ENCODE assay signal across 21 mouse cellular contexts in the genomic region with DNA sequence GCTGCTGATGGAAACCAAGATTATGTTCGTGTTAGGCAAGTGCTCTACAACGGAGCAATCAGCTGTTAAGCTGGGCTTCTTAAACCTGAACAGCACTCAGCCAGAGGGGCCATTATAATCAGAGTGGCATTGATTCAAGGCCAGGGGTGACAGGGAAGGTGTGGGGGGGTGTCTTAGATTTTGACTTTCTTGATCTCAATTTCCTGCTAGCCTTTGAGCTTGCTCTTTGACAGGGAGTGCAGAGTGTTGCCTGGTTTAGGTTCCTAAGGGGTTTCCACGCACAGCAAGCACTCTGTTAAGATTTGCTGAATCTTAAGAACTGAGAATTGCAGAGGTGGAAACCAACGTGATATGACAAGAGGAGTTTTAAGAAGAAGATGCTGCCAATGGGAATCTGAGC. TPM values are rescaled to one million over a fixed set of nuclear protein-coding genes. Genes with fewer than 3 reads are reported as not detected.
DNase-seq lines count a peak whose midpoint lies in the region.
"Had no signal": no experiment of that assay in that cellular context is flagged by ENCODE, and none has a peak within 500 bp of the region (broad histone marks: within the 10 kb centered on the region; RNA-seq: fewer than 3 reads in every experiment).

No protein-coding gene starts in this region.

- DNase-seq in thymus, postnatal 0 days (ENCODE audit: low spot score): peak; percentile 8
- DNase-seq in thymus, postnatal 10 days (ENCODE audit: low spot score in 2 of 2): no peak
- peak; percentile 48 for DNase-seq in CD4-positive, CD25-positive, alpha-beta regulatory T cell, adult 2 months (ENCODE audit: low read depth, low spot score)
- peak; percentile 54 for DNase-seq in T-cell, adult 2 months (ENCODE audit: low spot score)
- no peak for DNase-seq in adrenal gland, postnatal 25 days
- no peak for DNase-seq in retina, embryonic 14.5 days (ENCODE audit: low spot score)
- DNase-seq: adrenal gland, adult 2 months; adrenal gland, postnatal 36 days; cerebellum, adult 11-12 months; cerebellum, adult 9-10 months; cerebellum, postnatal 36 days; gastrocnemius, adult 2 months; gastrocnemius, postnatal 25 days had no signal

- no peaks in the 10 kb centered on the region for H3K36me3 ChIP-seq in macrophage (ENCODE audit: inconsistent target)
- H3K36me3 ChIP-seq: embryonic facial prominence, embryonic 13.5 days; forebrain, embryonic 12.5 days; heart, embryonic 12.5 days; hindbrain, embryonic 10.5 days had no signal

- H3K4me3 ChIP-seq in macrophage (ENCODE audit: inconsistent target): no peak overlapping the region
- H3K4me3 ChIP-seq: embryonic facial prominence, embryonic 13.5 days; forebrain, embryonic 12.5 days; gastrocnemius, adult 2 months; heart, embryonic 12.5 days; hindbrain, embryonic 10.5 days had no signal

- 70% methylated on average over 4 of the region's 4 CpGs for WGBS in macrophage (ENCODE audit: missing documents)

- H3K79me2 ChIP-seq in macrophage (ENCODE audit: inconsistent target): no peaks in the 10 kb centered on the region

- H3K27ac ChIP-seq in macrophage: 0 out of 2 replicates have a peak overlapping the region, but pooled peaks have one; percentile 62
- H3K27ac ChIP-seq: embryonic facial prominence, embryonic 13.5 days; forebrain, embryonic 12.5 days; gastrocnemius, adult 2 months; hindbrain, embryonic 10.5 days; hindbrain, embryonic 14.5 days had no signal

RNA-seq across cellular contexts. Expression of gene Il18r1, which starts 11.4 kb away (rescaled TPM):
- 2.2 and 3.9 TPM in 2 replicates for polyA plus RNA-seq in thymus, postnatal 0 days (2015; fragmentation: Nextera tagmentation; extraction: Ambion mirVana)
- not detected for total RNA-seq in macrophage (2018; cell fraction: chromatin; rRNA removed)
- under 1 TPM in 6 of 26 experiments, not detected in 20; 0.03 to 0.15 (median 0.05) TPM for total RNA-seq in macrophage (2018; cell fraction: cytosol; rRNA removed)
- total RNA-seq in macrophage (2018; cell fraction: nucleus; rRNA removed): under 1 TPM in 2 of 26 experiments, not detected in 24; 0.15 to 0.26 TPM
- polyA plus RNA-seq in macrophage (2018): 0.04 to 0.10 TPM in 2 of 3 replicates, not detected in the other
- not detected in 2 replicates for total RNA-seq in adrenal gland, postnatal 25 days (2021)
- total RNA-seq: gastrocnemius, postnatal 25 days had no signal
- polyA plus RNA-seq: embryonic facial prominence, embryonic 13.5 days; forebrain, embryonic 12.5 days; forebrain, embryonic 16.5 days; heart, embryonic 12.5 days; hindbrain, embryonic 10.5 days; hindbrain, embryonic 14.5 days; Patski had no signal

RNA-seq across cellular contexts. Expression of gene Il18rap, which starts 38.4 kb away (rescaled TPM):
- polyA plus RNA-seq in thymus, postnatal 0 days (2015; fragmentation: Nextera tagmentation; extraction: Ambion mirVana): 1.3 and 1.5 TPM in 2 replicates
- total RNA-seq in macrophage (2018; cell fraction: chromatin; rRNA removed): 10 to 100 TPM in 1 of 26 experiments, 1 to 10 TPM in 13, under 1 TPM in 12; 0.13 to 12.5 (median 1.5) TPM
- under 1 TPM; 0.04 to 0.86 (median 0.41) TPM for total RNA-seq in macrophage (2018; cell fraction: cytosol; rRNA removed)
- 10 to 100 TPM in 1 of 26 experiments, 1 to 10 TPM in 15, under 1 TPM in 10; 0.40 to 12.1 (median 1.5) TPM for total RNA-seq in macrophage (2018; cell fraction: nucleus; rRNA removed)
- polyA plus RNA-seq in macrophage (2018): 0.28 to 1.1 TPM (median 0.87 TPM) in 3 replicates
- total RNA-seq in adrenal gland, postnatal 25 days (2021): 0.15 TPM in 1 of 2 replicates, not detected in the other
- total RNA-seq: adrenal gland, adult 2 months; gastrocnemius, adult 2 months; gastrocnemius, postnatal 25 days had no signal
- polyA plus RNA-seq: adrenal gland, adult 2 months had no signal

RNA-seq across cellular contexts. Expression of gene Il1rl1, which starts 47.4 kb away (rescaled TPM):
- 0.38 and 0.41 TPM in 2 replicates for polyA plus RNA-seq in thymus, postnatal 0 days (2015; fragmentation: Nextera tagmentation; extraction: Ambion mirVana)
- total RNA-seq in macrophage (2018; cell fraction: chromatin; rRNA removed): 1 to 10 TPM in 3 of 26 experiments, under 1 TPM in 9, not detected in 14; 0.12 to 4.2 (median 0.48) TPM
- total RNA-seq in macrophage (2018; cell fraction: cytosol; rRNA removed): under 1 TPM in 21 of 26 experiments, not detected in 5; 0.03 to 0.56 (median 0.22) TPM
- total RNA-seq in macrophage (2018; cell fraction: nucleus; rRNA removed): 1 to 10 TPM in 2 of 26 experiments, under 1 TPM in 15, not detected in 9; 0.10 to 1.1 (median 0.21) TPM
- polyA plus RNA-seq in macrophage (2018): 0.26 to 0.40 TPM (median 0.39 TPM) in 3 replicates
- total RNA-seq in adrenal gland, postnatal 25 days (2021): 0.18 and 0.29 TPM in 2 replicates
- polyA plus RNA-seq: forebrain, embryonic 12.5 days had no signal

Comparison
In these comparisons a context has a peak if more than half of its experiments do, and no peak if none do; other contexts are left out.
1. DNase-seq: peak in thymus, postnatal 0 days (single experiment), CD4-positive, CD25-positive, alpha-beta regulatory T cell, adult 2 months (single experiment) and T-cell, adult 2 months (single experiment); none in thymus, postnatal 10 days (0 of 2), adrenal gland, postnatal 25 days (single experiment) and retina, embryonic 14.5 days (single experiment).